7 mouse cellular contexts compared by ENCODE assay signal in the genomic region with DNA sequence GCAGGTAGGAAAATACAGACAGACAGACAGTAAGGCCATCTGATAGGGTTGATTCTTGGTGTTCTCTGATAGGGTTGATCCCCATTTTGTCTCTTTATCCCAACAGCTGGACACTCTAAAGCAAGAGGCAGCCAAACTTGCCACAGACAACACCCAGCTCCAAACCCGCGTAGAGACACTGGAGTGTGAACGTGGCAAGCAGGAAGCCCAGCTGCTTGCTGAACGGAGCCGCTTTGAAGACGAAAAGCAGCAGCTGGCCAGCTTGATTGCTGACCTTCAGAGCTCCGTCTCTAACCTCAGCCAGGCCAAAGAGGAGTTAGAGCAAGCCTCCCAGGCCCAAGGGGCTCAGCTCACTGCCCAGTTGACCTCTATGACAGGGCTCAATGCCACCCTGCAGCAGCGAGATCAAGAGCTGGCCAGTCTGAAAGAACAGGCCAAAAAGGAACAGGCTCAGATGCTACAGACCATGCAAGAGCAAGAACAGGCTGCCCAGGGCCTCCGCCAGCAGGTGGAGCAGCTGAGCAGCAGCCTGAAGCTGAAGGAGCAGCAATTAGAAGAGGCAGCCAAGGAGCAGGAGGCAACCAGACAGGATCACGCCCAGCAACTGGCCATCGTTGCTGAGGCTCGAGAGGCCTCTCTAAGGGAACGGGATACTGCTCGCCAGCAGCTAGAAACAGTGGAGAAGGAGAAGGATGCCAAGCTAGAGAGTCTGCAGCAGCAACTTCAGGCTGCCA. TPM values are rescaled to one million over a fixed set of nuclear protein-coding genes. Genes with fewer than 3 reads are reported as not detected.
DNase-seq lines count a peak whose midpoint lies in the region; ATAC-seq and TF ChIP-seq lines count a peak whose summit lies in the region.

No protein-coding gene starts in this region.

- no peak overlapping the region for H3K9ac ChIP-seq in midbrain, embryonic 16.5 days (ENCODE audit: low read depth, low read length)

- ATAC-seq in midbrain, embryonic 16.5 days, result peak; percentile 54

- H3K27ac ChIP-seq in kidney, adult 2 months (ENCODE audit: insufficient read depth, low read depth, low read length), result no peak overlapping the region
- no peak overlapping the region for H3K27ac ChIP-seq in limb, embryonic 10.5 days
- no peak overlapping the region for H3K27ac ChIP-seq in midbrain, embryonic 16.5 days (ENCODE audit: low read length)

- no peaks in the 10 kb centered on the region for H3K27me3 ChIP-seq in kidney, adult 2 months (replicated peaks; ENCODE audit: control insufficient read depth, insufficient read depth, low read length)
- no peaks in the 10 kb centered on the region for H3K27me3 ChIP-seq in limb, embryonic 10.5 days (ENCODE audit: low read depth, poor library complexity, severe bottlenecking)
- no peaks in the 10 kb centered on the region for H3K27me3 ChIP-seq in midbrain, embryonic 16.5 days (ENCODE audit: control insufficient read depth, insufficient read depth, low read depth, low read length)

- TF ChIP-seq CTCF in kidney, adult 2 months (conservative IDR thresholded peaks at IDR 0.05; ENCODE audit: insufficient read depth, insufficient read length, low read depth, low read length), result peak; percentile 96; the same call in 1 of the 2 replicates

- H3K4me2 ChIP-seq in midbrain, embryonic 16.5 days (ENCODE audit: low read length), result no peak overlapping the region

- peak; percentile 75 for DNase-seq in adrenal gland, adult 8-10 months
- peak; percentile 86 for DNase-seq in embryo, embryonic 10 days (ENCODE audit: low spot score)
- peak; percentile 87 for DNase-seq in gastrocnemius, postnatal 25 days
- DNase-seq in kidney, adult 2 months, result peak; percentile 89
- peak; percentile 82 for DNase-seq in limb, embryonic 10.5 days (ENCODE audit: low spot score)
- peak; percentile 74 to 87 for DNase-seq in spleen, postnatal 10 days (ENCODE audit: low spot score in 2 of 2)

- 27% methylated on average over 14 of the region's 14 CpGs for WGBS in kidney, adult 2 months
- 69% methylated on average over 14 of the region's 14 CpGs for WGBS in limb, embryonic 10.5 days
- WGBS in midbrain, embryonic 16.5 days, result 64% methylated on average over 14 of the region's 14 CpGs

- no peak overlapping the region for H3K4me3 ChIP-seq in kidney, adult 2 months (ENCODE audit: insufficient read depth, low read depth, low read length)
- H3K4me3 ChIP-seq in limb, embryonic 10.5 days, result no peak overlapping the region
- no peak overlapping the region for H3K4me3 ChIP-seq in midbrain, embryonic 16.5 days (ENCODE audit: low read depth, low read length)

- TF ChIP-seq POLR2A in kidney, adult 2 months (IDR thresholded peaks at IDR 0.05; ENCODE audit: low read depth, low read length), result no peak

- H3K9me3 ChIP-seq in limb, embryonic 10.5 days (replicated peaks), result no peaks in the 10 kb centered on the region
- no peaks in the 10 kb centered on the region for H3K9me3 ChIP-seq in midbrain, embryonic 16.5 days (replicated peaks; ENCODE audit: control insufficient read depth, low read length, poor library complexity, severe bottlenecking)

- no peaks in the 10 kb centered on the region for H3K4me1 ChIP-seq in kidney, adult 2 months (ENCODE audit: control insufficient read depth, insufficient read depth, low read length)
- no peaks in the 10 kb centered on the region for H3K4me1 ChIP-seq in limb, embryonic 10.5 days
- no peaks in the 10 kb centered on the region for H3K4me1 ChIP-seq in midbrain, embryonic 16.5 days (ENCODE audit: control insufficient read depth, insufficient read depth, low read length)

- H3K36me3 ChIP-seq in kidney, adult 2 months (ENCODE audit: control insufficient read depth, insufficient read depth, low read length), result peaks cover 18% of the 10 kb centered on the region
- peaks cover 100% of the 10 kb centered on the region for H3K36me3 ChIP-seq in limb, embryonic 10.5 days
- H3K36me3 ChIP-seq in midbrain, embryonic 16.5 days (ENCODE audit: control insufficient read depth, insufficient read depth, low read length), result peaks cover 82% of the 10 kb centered on the region

RNA-seq across cellular contexts. Expression of a gene that starts 20.1 kb away (rescaled TPM):
- 10 to 100 TPM in 2 of 4 experiments, 1 to 10 TPM in 2; 8.1 to 12.5 (median 10.1) TPM for total RNA-seq in adrenal gland, adult 8-10 months (2022)
- total RNA-seq in gastrocnemius, postnatal 25 days (2021), result 1 to 10 TPM; 1.9 to 2.7 TPM
- polyA plus RNA-seq in kidney, adult 2 months (2012; rRNA removed), result 18.9 and 22.9 TPM in 2 replicates
- polyA plus RNA-seq in limb, embryonic 10.5 days (2016; fragmentation: Nextera tagmentation; extraction: Ambion mirVana), result 2.3 and 3.4 TPM in 2 replicates
- polyA plus RNA-seq in midbrain, embryonic 16.5 days (2015; fragmentation: Nextera tagmentation; extraction: Ambion mirVana), result 4.1 and 4.9 TPM in 2 replicates
